Mouse (Mus musculus) gastrocnemius, adult 18-20 months (tissue): ENCODE results near the gene Clcnka. TPM values are rescaled to one million over a fixed set of nuclear protein-coding genes. Genes with fewer than 3 reads are reported as not detected.

ENCODE experiments used
- DNase-seq: peaks from one replicate; pipeline ENCODE4 v3.0.0; 2021; ENCODE audit warnings: low spot score
- microRNA-seq: library from miRNA; unstranded; fragments of <30 nt; microRNA quantifications from one replicate; pipeline ENCODE4 v1.2.0, GENCODE M21; 2021
- total RNA-seq, 2 experiments: library from RNA; stranded (reverse); gene quantifications; 2 replicates each; pipeline ENCODE4 v1.2.3; 2021

Gene Clcnka
- total RNA-seq, 2 experiments from 2014 or later = not detected

- DNase-seq = no peak
Measured at GRCm38 (mm10) chr4:141334695-141335094, 63.8 kb downstream of the Clcnka start.

Small RNA genes within 50 kb of the gene (microRNA-seq; reads per million reads assigned to microRNA genes)
- gene Gm25690 = not detected

Other genes with a start within 250 kb of the Clcnka start
- gene Rsg1, start 184.8 kb downstream of the Clcnka start, total RNA-seq = under 1 TPM in 1 of 2 experiments, not detected in 1; 0.31 TPM
- under 1 TPM; 0.32 to 0.33 TPM for gene Arhgef19, start 159.2 kb downstream of the Clcnka start, total RNA-seq
- 1 to 10 TPM; 1.6 to 2.9 TPM for gene Epha2, start 97.5 kb downstream of the Clcnka start, total RNA-seq
- gene Fam131c, start 30.5 kb downstream of the Clcnka start, total RNA-seq = under 1 TPM; 0.16 to 0.31 TPM
- gene Clcnkb, start 17.3 kb upstream of the Clcnka start, total RNA-seq = under 1 TPM in 1 of 2 experiments, not detected in 1; 0.40 TPM
- 100 to 1,000 TPM; 331 to 560 TPM for gene Hspb7, start 22.1 kb upstream of the Clcnka start, total RNA-seq
- gene Srarp, start 37.4 kb upstream of the Clcnka start, total RNA-seq = 1 to 10 TPM in 1 of 2 experiments, under 1 TPM in 1; 0.87 to 1.0 TPM
- gene Zbtb17, start 45.9 kb upstream of the Clcnka start, total RNA-seq = 10 to 100 TPM; 29.2 to 32.2 TPM
- gene Spen, start 139.9 kb upstream of the Clcnka start, total RNA-seq = 10 to 100 TPM; 21.4 to 21.9 TPM
- 1 to 10 TPM in 1 of 2 experiments, under 1 TPM in 1; 0.90 to 1.1 TPM for gene Fblim1, start 207.4 kb upstream of the Clcnka start, total RNA-seq
- under 1 TPM; 0.55 to 0.62 TPM for gene Tmem82, start 219.9 kb upstream of the Clcnka start, total RNA-seq
- 10 to 100 TPM; 13.3 to 15.7 TPM for gene Slc25a34, start 225.1 kb upstream of the Clcnka start, total RNA-seq